Mouse (Mus musculus) stomach, embryonic 14.5 days (tissue): ENCODE measurements around the gene Stn1. TPM values are rescaled to one million over a fixed set of nuclear protein-coding genes. Genes with fewer than 3 reads are reported as not detected.

Experiments
- ATAC-seq: fragments of 200-750 bp; cut with Nextera tagmentation; 2 replicates; pipeline ENCODE4 v1.8.0; 2017; ENCODE audit warnings: low read depth, moderate TSS enrichment; ENCODE audit not compliant: insufficient number of reproducible peaks, insufficient read depth, low FRiP score
- H3K27ac ChIP-seq: fragments of 300-500 bp; sonication (generic); 2 replicates; pipeline ENCODE4 v1.5.1; 2014; ENCODE audit warnings: mild to moderate bottlenecking, low read length, moderate library complexity, mixed read lengths
- H3K27me3 ChIP-seq: fragments of 300-500 bp; sonication (generic); 2 replicates; pipeline ENCODE4 v1.6.1; 2014; ENCODE audit warnings: low read length, control low read depth, mixed read lengths; ENCODE audit not compliant: control insufficient read depth, insufficient read depth
- H3K36me3 ChIP-seq: fragments of 300-500 bp; sonication (generic); 2 replicates; pipeline ENCODE4 v1.6.1; 2014; ENCODE audit warnings: mild to moderate bottlenecking, control low read depth, low read length, moderate library complexity, mixed read lengths; ENCODE audit not compliant: control insufficient read depth, insufficient read depth
- H3K4me1 ChIP-seq: fragments of 300-500 bp; sonication (generic); 2 replicates; pipeline ENCODE4 v1.6.1; 2014; ENCODE audit warnings: low read length, control low read depth, mixed read lengths; ENCODE audit not compliant: control insufficient read depth, insufficient read depth
- H3K4me2 ChIP-seq: fragments of 300-500 bp; sonication (generic); replicated peaks from 2 replicates; pipeline ENCODE4 v1.6.1; 2014; ENCODE audit warnings: low read depth, low read length, control low read depth
- H3K4me3 ChIP-seq: fragments of 300-500 bp; sonication (generic); 2 replicates; pipeline ENCODE4 v1.5.1; 2014; ENCODE audit warnings: low read depth, low read length, control low read depth
- H3K9ac ChIP-seq: fragments of 300-500 bp; sonication (generic); replicated peaks from 2 replicates; pipeline ENCODE4 v1.6.1; 2014; ENCODE audit warnings: low read depth, mild to moderate bottlenecking, control low read depth, low read length, moderate library complexity, mixed read lengths
- H3K9me3 ChIP-seq: fragments of 300-500 bp; sonication (generic); 2 replicates; pipeline ENCODE4 v1.6.1; 2016; ENCODE audit warnings: low read depth, low read length, control low read depth; ENCODE audit not compliant: control insufficient read depth
- WGBS: fragments of 180-500 bp; shearing (Covaris S2); extraction: QIAGEN DNeasy Blood & Tissue Kit; methylation state at CpG from one replicate; pipeline ENCODE4 v1.1.7; 2014; 5-methylcytosine and 5-hydroxymethylcytosine counted together
- polyA plus RNA-seq: library from polyadenylated mRNA; unstranded; fragments of >200 nt; fragmentation: Nextera tagmentation; extraction: Ambion mirVana; gene quantifications from 2 replicates; pipeline ENCODE4 v1.2.1, GENCODE M21; 2014

The Stn1 gene
- polyA plus RNA-seq, 1 experiment from 2014 or later = 68.4 TPM

DNA sequence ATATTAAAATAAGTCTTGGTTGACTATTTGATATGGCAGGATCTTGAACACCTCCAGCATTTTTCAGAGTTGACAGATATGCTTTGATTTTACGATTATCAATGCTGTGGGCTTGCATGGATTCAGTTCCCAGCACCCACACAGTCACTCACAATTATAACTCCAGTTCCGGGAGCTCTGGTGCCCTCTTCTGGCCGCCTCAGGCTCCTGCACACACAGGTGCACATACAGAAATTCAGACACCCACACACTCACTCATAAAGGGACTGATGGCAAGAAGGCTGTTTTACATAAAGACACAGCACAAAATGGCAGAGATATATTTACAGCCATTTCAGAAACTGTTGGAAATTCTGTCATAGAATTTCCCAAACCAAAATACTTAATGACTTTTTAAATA is 48.1 kb downstream of the Stn1 start:
- ATAC-seq = no peak
- WGBS = 85% methylated on average over 3 of the region's 3 CpGs

DNA sequence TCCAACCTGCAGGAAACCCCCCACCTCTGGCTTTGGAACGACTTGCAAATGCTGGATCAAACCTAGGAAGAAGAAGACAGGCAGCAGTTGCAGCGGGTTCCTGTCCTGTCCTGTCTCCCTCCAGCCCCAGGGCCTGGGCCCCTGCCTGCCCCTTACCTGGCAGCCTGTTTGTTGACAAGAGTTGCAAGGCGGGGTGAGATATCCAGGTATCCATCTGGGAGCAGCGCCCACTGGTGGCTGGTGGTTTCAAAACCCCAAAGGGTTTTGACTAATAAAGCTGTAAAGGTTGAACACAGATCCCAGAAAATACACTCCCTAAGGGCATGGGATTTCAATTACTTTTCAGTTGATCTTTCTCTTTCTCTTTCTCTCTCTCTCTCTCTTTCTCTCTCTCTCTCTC is 49.1 kb downstream of the Stn1 start:
- H3K4me3 ChIP-seq = no peak overlapping the region
- H3K27me3 ChIP-seq = no peaks in the 10 kb centered on the region
- H3K4me2 ChIP-seq = no peak overlapping the region
- WGBS = 22% methylated on average over 4 of the region's 4 CpGs
- H3K27ac ChIP-seq = no peak overlapping the region
- peaks cover 6% of the 10 kb centered on the region for H3K4me1 ChIP-seq
- no peak for ATAC-seq
- 0 out of 2 replicates have a peak, but pooled peaks cover 2% of the 10 kb centered on the region for H3K9me3 ChIP-seq
- H3K9ac ChIP-seq = no peak overlapping the region
- no peaks in the 10 kb centered on the region for H3K36me3 ChIP-seq

More for the DNA sequence above, 48.1 kb downstream of the Stn1 start:
- Histone ChIP-seq H3K4me3 (no peak overlapping the region), H3K36me3 (no peaks in the 10 kb centered on the region), H3K9ac (no peak overlapping the region), H3K4me2 (no peak overlapping the region), H3K4me1 (peaks cover 6% of the 10 kb centered on the region), H3K27ac (no peak overlapping the region), H3K9me3 (0 out of 2 replicates have a peak, but pooled peaks cover 2% of the 10 kb centered on the region), H3K27me3 (no peaks in the 10 kb centered on the region)

DNA sequence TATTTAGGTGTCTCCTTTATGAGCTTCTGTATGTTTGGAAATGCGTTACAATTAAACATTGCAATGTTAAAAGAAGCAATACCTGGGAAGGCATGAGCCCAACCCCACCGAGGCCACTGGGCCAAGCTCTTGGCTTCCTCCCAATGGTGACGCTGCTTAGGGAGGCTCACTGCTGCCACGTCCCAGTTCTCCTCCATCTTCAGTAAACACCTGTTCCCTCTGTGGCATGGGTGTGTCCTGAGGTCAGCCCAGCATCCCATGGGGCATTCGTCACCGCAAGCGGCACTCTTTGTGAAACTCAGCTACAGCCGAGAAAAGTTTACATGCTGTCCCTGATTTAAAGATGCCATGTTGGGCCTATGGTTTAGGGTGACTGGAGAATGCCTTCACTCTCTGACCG is 49.7 kb downstream of the Stn1 start:
- H3K9me3 ChIP-seq = 0 out of 2 replicates have a peak, but pooled peaks cover 2% of the 10 kb centered on the region
- peaks cover 6% of the 10 kb centered on the region for H3K4me1 ChIP-seq
- 77% methylated on average over 9 of the region's 9 CpGs for WGBS
- H3K36me3 ChIP-seq = no peaks in the 10 kb centered on the region
- H3K27me3 ChIP-seq = no peaks in the 10 kb centered on the region
- ATAC-seq = no peak
- H3K27ac ChIP-seq = no peak overlapping the region
- no peak overlapping the region for H3K4me3 ChIP-seq
- H3K9ac ChIP-seq = no peak overlapping the region
- H3K4me2 ChIP-seq = no peak overlapping the region

GRCm38 (mm10) chr19:47485997-47486566 is 51.2 kb downstream of the Stn1 start:
- H3K4me3 ChIP-seq = no peak overlapping the region
- 18% methylated on average over 9 of the region's 9 CpGs for WGBS
- no peak overlapping the region for H3K9ac ChIP-seq
- H3K27ac ChIP-seq = peak overlapping the region; percentile 40; the same call in 1 of the 2 replicates
- no peaks in the 10 kb centered on the region for H3K27me3 ChIP-seq
- peaks cover 6% of the 10 kb centered on the region for H3K4me1 ChIP-seq
- H3K36me3 ChIP-seq = no peaks in the 10 kb centered on the region
- H3K9me3 ChIP-seq = 0 out of 2 replicates have a peak, but pooled peaks cover 2% of the 10 kb centered on the region
- no peak overlapping the region for H3K4me2 ChIP-seq
- ATAC-seq = peak; percentile 67; the same call in 1 of the 2 replicates

DNA sequence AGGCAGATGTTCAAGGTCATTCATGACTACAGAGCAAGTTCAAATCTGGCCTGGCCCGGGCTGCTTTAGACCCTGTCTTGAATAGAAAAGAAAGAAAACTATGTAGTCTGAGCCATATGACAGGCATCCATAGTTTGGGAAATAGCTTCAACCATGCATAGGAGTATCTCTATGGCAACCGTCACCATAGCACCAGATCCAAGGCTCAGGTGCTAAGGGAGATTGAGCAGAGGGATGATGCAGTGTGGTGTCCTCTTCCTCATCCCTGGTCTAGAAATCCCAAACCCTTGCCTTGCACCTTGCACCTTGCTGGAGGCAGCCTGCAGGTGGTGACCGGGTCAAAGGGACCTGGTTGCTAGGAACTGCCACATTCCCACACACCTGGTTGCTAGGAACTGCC is 53.2 kb downstream of the Stn1 start:
- no peak for ATAC-seq
- WGBS = 79% methylated on average over 3 of the region's 3 CpGs

GRCm38 (mm10) chr19:47483346-47483745 is 54.0 kb downstream of the Stn1 start:
- WGBS = 53% methylated on average over 3 of the region's 3 CpGs

More for the DNA sequence above, 53.2 kb downstream of the Stn1 start:
- Histone ChIP-seq H3K36me3 (no peaks in the 10 kb centered on the region), H3K27ac (no peak overlapping the region), H3K9me3 (no peaks in the 10 kb centered on the region), H3K4me1 (peaks cover 6% of the 10 kb centered on the region), H3K4me2 (no peak overlapping the region), H3K27me3 (no peaks in the 10 kb centered on the region), H3K4me3 (no peak overlapping the region), H3K9ac (no peak overlapping the region)

GRCm38 (mm10) chr19:47473453-47473852 is 63.9 kb downstream of the Stn1 start:
- WGBS = 70% methylated on average over 3 of the region's 3 CpGs
- Histone ChIP-seq H3K9ac (no peak overlapping the region), H3K27me3 (no peaks in the 10 kb centered on the region), H3K4me1 (no peaks in the 10 kb centered on the region), H3K36me3 (no peaks in the 10 kb centered on the region), H3K9me3 (no peaks in the 10 kb centered on the region), H3K4me3 (no peak overlapping the region), H3K4me2 (no peak overlapping the region), H3K27ac (no peak overlapping the region)
- ATAC-seq = no peak

More at GRCm38 (mm10) chr19:47483346-47483745, 54.0 kb downstream of the Stn1 start:
- H3K9ac ChIP-seq = no peak overlapping the region
- peaks cover 6% of the 10 kb centered on the region for H3K4me1 ChIP-seq
- no peaks in the 10 kb centered on the region for H3K27me3 ChIP-seq
- no peaks in the 10 kb centered on the region for H3K36me3 ChIP-seq
- H3K4me3 ChIP-seq = no peak overlapping the region
- ATAC-seq = no peak
- H3K9me3 ChIP-seq = no peaks in the 10 kb centered on the region
- no peak overlapping the region for H3K4me2 ChIP-seq
- H3K27ac ChIP-seq = no peak overlapping the region

- no peak overlapping the region for H3K27ac ChIP-seq
- 31% methylated on average over 15 of the region's 15 CpGs for WGBS
- H3K9me3 ChIP-seq = no peaks in the 10 kb centered on the region
- H3K4me1 ChIP-seq = no peaks in the 10 kb centered on the region
- ATAC-seq = peak; percentile 71; the same call in 1 of the 2 replicates
- H3K4me2 ChIP-seq = no peak overlapping the region
- no peaks in the 10 kb centered on the region for H3K27me3 ChIP-seq
- no peak overlapping the region for H3K4me3 ChIP-seq
- no peak overlapping the region for H3K9ac ChIP-seq
- no peaks in the 10 kb centered on the region for H3K36me3 ChIP-seq
These were observed 64.4 kb downstream of the Stn1 start for GRCm38 (mm10) chr19:47472881-47473400.
